Mouse (Mus musculus): ENCODE results near the gene Luc7l. TPM values are rescaled to one million over a fixed set of nuclear protein-coding genes. Genes with fewer than 3 reads are reported as not detected.

Luc7l gene
- total and polyA plus RNA-seq, 3 experiments = 58.4 to 59.2 TPM; not detected in 1

- no peak for TF ChIP-seq TAL1 (IDR thresholded peaks at IDR 0.05; ENCODE audit: low read length)
- TF ChIP-seq POLR2AphosphoS5 (IDR thresholded peaks at IDR 0.05; ENCODE audit: borderline replicate concordance, low read depth, low read length) = no peak
- no peak for TF ChIP-seq POLR2AphosphoS2 (IDR thresholded peaks at IDR 0.05; ENCODE audit: low read length)
- TF ChIP-seq NELFE (IDR thresholded peaks at IDR 0.05; ENCODE audit: low read depth, low read length) = no peak
- no peak for TF ChIP-seq GATA1 (IDR thresholded peaks at IDR 0.05; ENCODE audit: low read depth, low read length)
- 0 out of 2 replicates have a peak, but pooled peaks have one; percentile 22 for TF ChIP-seq CHD1 (IDR thresholded peaks at IDR 0.05; ENCODE audit: low read depth, low read length)
- no peak for TF ChIP-seq CHD2 (IDR thresholded peaks at IDR 0.05; ENCODE audit: low read length)
- 0 out of 2 replicates have a peak, but pooled peaks have one; percentile 4 for TF ChIP-seq HCFC1 (IDR thresholded peaks at IDR 0.05; ENCODE audit: low read depth, low read length)
- TF ChIP-seq KAT2A (conservative IDR thresholded peaks at IDR 0.05; ENCODE audit: low read depth, low read length) = no peak
- no peak for TF ChIP-seq POLR2A (IDR thresholded peaks at IDR 0.05; ENCODE audit: control insufficient read depth in 1 of 2, insufficient read depth in 1 of 2, low read depth in 1 of 2, low read length in 2 of 2, poor library complexity in 1 of 2)
- no peak for TF ChIP-seq GABPA (IDR thresholded peaks at IDR 0.05; ENCODE audit: low read depth, low read length)
- no peak for TF ChIP-seq JUND (IDR thresholded peaks at IDR 0.05; ENCODE audit: low read depth, low read length)
- no peak for TF ChIP-seq MYC (IDR thresholded peaks at IDR 0.05; ENCODE audit: low read depth, low read length)
- no peak for TF ChIP-seq RAD21 (IDR thresholded peaks at IDR 0.05; ENCODE audit: low read depth, low read length)
- no peak for TF ChIP-seq TBP (IDR thresholded peaks at IDR 0.05; ENCODE audit: low read depth, low read length)
- TF ChIP-seq RCOR1 (IDR thresholded peaks at IDR 0.05; ENCODE audit: low read depth, low read length) = no peak
- no peak for TF ChIP-seq ZNF384 (IDR thresholded peaks at IDR 0.05; ENCODE audit: low read depth, low read length)
- TF ChIP-seq ZC3H11A (IDR thresholded peaks at IDR 0.05; ENCODE audit: low read depth, low read length) = no peak
- TF ChIP-seq ELF1 (IDR thresholded peaks at IDR 0.05; ENCODE audit: low read depth, low read length) = no peak
- no peak for TF ChIP-seq USF2 (IDR thresholded peaks at IDR 0.05; ENCODE audit: borderline replicate concordance in 1 of 2, insufficient read depth in 1 of 2, low read depth in 1 of 2, low read length in 2 of 2)
- TF ChIP-seq MAX (IDR thresholded peaks at IDR 0.05; ENCODE audit: low read length) = 0 out of 2 replicates have a peak, but pooled peaks have one; percentile 34
- TF ChIP-seq ETS1 (IDR thresholded peaks at IDR 0.05; ENCODE audit: low read depth, low read length) = no peak
- TF ChIP-seq SMC3 (IDR thresholded peaks at IDR 0.05; ENCODE audit: low read depth, low read length) = no peak
- TF ChIP-seq NRF1 (IDR thresholded peaks at IDR 0.05; ENCODE audit: insufficient read depth, low read depth, low read length, poor library complexity, severe bottlenecking) = no peak
- TF ChIP-seq MAZ (IDR thresholded peaks at IDR 0.05; ENCODE audit: low read depth, low read length) = no peak
- Histone ChIP-seq H3K79me2 (ENCODE audit: control insufficient read depth, insufficient read depth, low read length, poor library complexity) (no peaks in the 10 kb centered on the region), H3K36me3 (ENCODE audit: control insufficient read depth in 1 of 2, insufficient read depth in 2 of 2, low read length in 2 of 2) (peaks cover 0 to 34% of the 10 kb centered on the region in 2 experiments; a peak in 2 of 4 replicates), H3K4me1 (ENCODE audit: control insufficient read depth in 1 of 2, insufficient read depth in 2 of 2, low read length in 2 of 2) (peaks cover 17 to 42% of the 10 kb centered on the region in 2 experiments), H3K4me3 (ENCODE audit: control insufficient read depth in 1 of 2, insufficient read depth in 1 of 2, low read depth in 2 of 2, low read length in 2 of 2) (peak overlapping the region in 1 of 2 experiments; percentile 34; a peak in 2 of 4 replicates), H3K27me3 (ENCODE audit: control insufficient read depth in 1 of 2, insufficient read depth in 2 of 2, low read length in 2 of 2) (no peaks in the 10 kb centered on the region), H3K9me3 (replicated peaks; ENCODE audit: insufficient read depth, low read length) (no peaks in the 10 kb centered on the region), H3K9ac (ENCODE audit: control insufficient read depth, low read depth, low read length, poor library complexity, severe bottlenecking) (peak overlapping the region; percentile 17; the same call in 1 of the 2 replicates), H3K27ac (ENCODE audit: control insufficient read depth, low read depth, low read length) (peak overlapping the region; percentile 93)
- DNase-seq (ENCODE audit: low read depth, low spot score) = peak; percentile 51
These were observed 13.1 kb upstream of the Luc7l start for GRCm38 (mm10) chr17:26239551-26239950.

Data from MEL (cell line).